Mouse (Mus musculus) brain, embryonic 18.5 days (tissue): ENCODE results near the gene Pgghg.

Experiments
- DNase-seq: peaks from one replicate; pipeline ENCODE4 v3.0.0-alpha.2; 2012; ENCODE audit warnings: low read depth, low spot score

The Pgghg gene

GRCm38 (mm10) chr7:140922398-140923069 lies 18.7 kb upstream of the Pgghg start:
- DNase-seq = no peak

- no peak for DNase-seq
Measured at GRCm38 (mm10) chr7:140923070-140923775, 18.0 kb upstream of the Pgghg start.

- no peak for DNase-seq
Measured at GRCm38 (mm10) chr7:140927181-140927580, 14.0 kb upstream of the Pgghg start.

GRCm38 (mm10) chr7:140938436-140938835 lies 2.8 kb upstream of the Pgghg start:
- DNase-seq = no peak

GRCm38 (mm10) chr7:140938896-140939295 lies 2.3 kb upstream of the Pgghg start:
- DNase-seq = no peak

- no peak for DNase-seq
Measured at GRCm38 (mm10) chr7:140939669-140940171, 1.5 kb upstream of the Pgghg start.

GRCm38 (mm10) chr7:140942341-140942740 lies 1.1 kb downstream of the Pgghg start:
- DNase-seq = no peak

GRCm38 (mm10) chr7:140942811-140943210 lies 1.6 kb downstream of the Pgghg start:
- no peak for DNase-seq

- no peak for DNase-seq
Measured at GRCm38 (mm10) chr7:140943356-140943755, 2.2 kb downstream of the Pgghg start.

GRCm38 (mm10) chr7:140944236-140944635 lies 3.0 kb downstream of the Pgghg start:
- DNase-seq = no peak

- DNase-seq = no peak
Measured at GRCm38 (mm10) chr7:140945247-140945646, 4.1 kb downstream of the Pgghg start.

- DNase-seq = no peak
Measured at GRCm38 (mm10) chr7:140946311-140946710, 5.1 kb downstream of the Pgghg start.

GRCm38 (mm10) chr7:140946980-140947379 lies 5.8 kb downstream of the Pgghg start:
- no peak for DNase-seq

GRCm38 (mm10) chr7:140948161-140948560 lies 7.0 kb downstream of the Pgghg start:
- DNase-seq = no peak

- no peak for DNase-seq
Measured at GRCm38 (mm10) chr7:140949255-140949654, 8.1 kb downstream of the Pgghg start.

GRCm38 (mm10) chr7:140949824-140950530 lies 8.8 kb downstream of the Pgghg start, which contains the start of gene Ifitm5:
TSS of gene Ifitm5 (minus strand) at chr7:140950291.
- DNase-seq = no peak

GRCm38 (mm10) chr7:140951051-140951450 lies 9.9 kb downstream of the Pgghg start:
- no peak for DNase-seq

- no peak for DNase-seq
Measured at GRCm38 (mm10) chr7:140951765-140952164, 10.6 kb downstream of the Pgghg start.

GRCm38 (mm10) chr7:140952441-140952840 lies 11.2 kb downstream of the Pgghg start:
- no peak for DNase-seq

GRCm38 (mm10) chr7:140953133-140953532 lies 11.9 kb downstream of the Pgghg start:
- no peak for DNase-seq

GRCm38 (mm10) chr7:140953800-140954732 lies 12.9 kb downstream of the Pgghg start:
- no peak for DNase-seq
